Mouse (Mus musculus) CD4-positive naive resting alpha-beta T cell, adult 57 days (primary cell): Measurements from ENCODE around the gene Unc13a. TPM values are rescaled to one million over a fixed set of nuclear protein-coding genes. Genes with fewer than 3 reads are reported as not detected.

Source experiments
- total RNA-seq: library from RNA; stranded (reverse); gene quantifications from one replicate; pipeline ENCODE4 v1.2.4, GENCODE M21; 2023

Gene Unc13a
- total RNA-seq = 1.7 TPM

GRCm38 (mm10) chr8:71671549-71671965, at the start of gene Unc13a:
TSS of gene Unc13a (minus strand) at chr8:71671757.

GRCm38 (mm10) chr8:71701414-71702086, 30.0 kb upstream of the Unc13a start, which contains the start of gene B3gnt3:
TSS of gene B3gnt3 (minus strand) at chr8:71701789.

DNA sequence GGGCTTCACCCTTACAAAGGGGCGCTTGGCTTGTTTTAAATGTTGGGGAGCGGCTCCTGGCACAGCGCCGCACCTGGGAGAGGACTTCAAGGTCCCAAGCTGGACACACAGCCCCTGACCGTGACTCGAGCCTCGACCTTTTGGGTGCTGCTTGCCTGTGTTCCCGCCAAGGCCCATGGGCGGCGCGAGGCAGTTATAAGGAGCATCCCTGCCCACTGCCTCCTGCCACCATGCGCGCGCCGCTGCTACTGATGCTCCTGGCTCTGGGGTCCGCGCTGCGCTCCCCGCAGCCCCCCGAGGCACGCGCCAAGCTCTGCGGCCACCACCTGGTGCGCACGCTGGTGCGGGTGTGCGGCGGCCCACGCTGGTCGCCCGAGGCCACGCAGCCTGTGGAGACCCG, 17.5 kb upstream of the Unc13a start, which contains the start of gene Insl3:
TSS of gene Insl3 (plus strand) at position 187 of the 400 bp plus-strand sequence.

GRCm38 (mm10) chr8:71676020-71676741, 4.6 kb upstream of the Unc13a start, which contains the start of gene Jak3:
TSS of gene Jak3 (plus strand) at chr8:71676296.

GRCm38 (mm10) chr8:71610822-71611651, 60.5 kb downstream of the Unc13a start, which contains the start of gene Colgalt1:
TSS of gene Colgalt1 (plus strand) at chr8:71610998.

DNA sequence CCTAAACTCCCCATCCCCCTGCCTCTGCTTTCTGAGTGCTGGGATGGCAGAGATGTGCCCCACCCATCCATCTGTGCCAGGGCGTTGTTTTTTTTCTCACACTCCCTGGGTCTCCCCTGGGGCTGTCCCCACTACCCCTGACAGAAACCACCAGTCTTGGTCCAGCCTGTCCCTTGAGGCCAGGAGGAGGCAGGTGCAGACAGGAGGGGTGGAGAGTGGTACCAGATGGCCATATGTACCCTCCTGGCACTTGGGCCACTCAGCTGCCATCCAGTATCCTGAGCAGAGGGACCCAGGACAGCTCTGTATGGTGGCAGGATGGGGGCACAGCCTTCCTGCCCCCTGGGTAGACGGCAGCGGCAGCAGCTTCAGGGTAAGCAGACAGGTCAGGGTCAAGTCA, 74.1 kb downstream of the Unc13a start, which contains the start of gene Fam129c:
TSS of gene Fam129c (plus strand) at position 198 of the 400 bp plus-strand sequence.

DNA sequence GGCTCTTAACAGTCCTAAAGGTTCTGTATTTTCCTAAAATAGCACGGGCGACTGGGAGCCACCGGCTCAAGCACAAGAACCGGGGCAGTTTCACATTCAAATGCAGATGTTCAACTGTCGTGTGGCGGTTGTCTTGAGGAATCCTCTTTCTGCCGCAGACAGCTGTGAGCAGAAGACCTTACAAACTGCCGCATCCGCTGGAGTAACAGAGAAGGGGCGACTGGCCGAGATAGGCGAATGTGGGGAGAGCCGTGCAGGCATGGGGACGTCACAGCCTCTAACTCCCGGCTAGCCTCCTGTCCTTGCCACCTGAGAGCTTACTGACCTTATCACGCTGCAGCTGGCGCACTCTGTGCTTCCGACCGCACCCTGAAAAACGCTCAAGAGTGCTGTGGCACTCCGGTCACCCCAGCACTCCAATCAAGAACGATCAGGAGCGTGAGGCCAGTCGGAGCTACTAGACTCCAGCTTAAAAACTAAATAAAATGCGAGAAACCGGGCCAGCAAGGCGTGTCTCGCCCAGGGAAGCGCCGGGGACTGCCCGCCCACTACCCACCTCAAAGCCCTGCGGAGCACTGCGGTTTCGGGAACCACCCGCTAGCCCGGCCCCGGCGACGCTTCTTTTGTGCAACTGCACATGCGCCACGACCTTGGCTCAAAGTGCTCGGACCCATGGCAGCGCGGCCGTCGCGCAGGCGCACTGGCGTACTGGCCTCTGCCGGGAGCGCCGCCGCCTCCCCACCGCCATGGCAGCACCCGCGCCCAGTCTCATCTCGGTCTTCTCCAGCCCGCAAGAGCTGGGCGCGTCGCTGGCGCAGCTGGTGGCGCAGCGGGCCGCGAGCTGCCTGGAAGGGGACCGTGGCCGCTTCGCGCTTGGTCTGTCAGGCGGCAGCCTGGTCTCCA, 79.8 kb downstream of the Unc13a start, which contains the start of gene Pgls:
TSS of gene Pgls (plus strand) at position 706 of the 903 bp plus-strand sequence.

Other genes with a start within 250 kb of the Unc13a start
- gene Abhd8, start 208.1 kb downstream of the Unc13a start, total RNA-seq = 94.1 TPM
- gene Mrpl34, start 206.8 kb downstream of the Unc13a start, total RNA-seq = 33.8 TPM
- gene Dda1, start 202.6 kb downstream of the Unc13a start, total RNA-seq = 106 TPM
- gene Ano8, start 185.8 kb downstream of the Unc13a start, total RNA-seq = 22.8 TPM
- 15.5 TPM for gene Gtpbp3, start 183.7 kb downstream of the Unc13a start, total RNA-seq
- 2.1 TPM for gene Plvap, start 160.0 kb downstream of the Unc13a start, total RNA-seq
- gene Ccdc194, start 146.0 kb downstream of the Unc13a start, total RNA-seq = not detected
- 38.1 TPM for gene Bst2, start 134.3 kb downstream of the Unc13a start, total RNA-seq
- 32.3 TPM for gene Mvb12a, start 128.8 kb downstream of the Unc13a start, total RNA-seq
- 0.83 TPM for gene Tmem221, start 112.9 kb downstream of the Unc13a start, total RNA-seq
- gene Nxnl1, start 105.2 kb downstream of the Unc13a start, total RNA-seq = not detected
- 6.5 TPM for gene Slc27a1, start 102.9 kb downstream of the Unc13a start, total RNA-seq
- 50.8 TPM for gene Pgls, start 79.6 kb downstream of the Unc13a start, total RNA-seq
- 8.0 TPM for gene Fam129c, start 74.1 kb downstream of the Unc13a start, total RNA-seq
- gene Colgalt1, start 60.8 kb downstream of the Unc13a start, total RNA-seq = 56.7 TPM
- 94.0 TPM for gene Jak3, start 4.5 kb upstream of the Unc13a start, total RNA-seq
- 52.6 TPM for gene Insl3, start 17.5 kb upstream of the Unc13a start, total RNA-seq
- 0.30 TPM for gene B3gnt3, start 30.0 kb upstream of the Unc13a start, total RNA-seq
- 112 TPM for gene Fcho1, start 54.0 kb upstream of the Unc13a start, total RNA-seq
- gene Zfp709, start 210.3 kb upstream of the Unc13a start, total RNA-seq = 10.3 TPM
- 8.1 TPM for gene Zfp882, start 236.9 kb upstream of the Unc13a start, total RNA-seq
- gene Zfp617, start 236.9 kb upstream of the Unc13a start, total RNA-seq = 7.9 TPM